Mouse (Mus musculus): ENCODE results near the gene Lbx2. TPM values are rescaled to one million over a fixed set of nuclear protein-coding genes. Genes with fewer than 3 reads are reported as not detected.

Lbx2 gene
- polyA plus RNA-seq (2012; rRNA removed): 0.40 and 0.42 TPM in 2 replicates

GRCm38 (mm10) chr6:83086121-83087035 is at the start of gene Lbx2:
Gene Lbx2, plus strand, starts transcription at chr6:83086367.
- H3K4me1 ChIP-seq (ENCODE audit: control insufficient read depth, insufficient read depth, low read length): no peaks in the 10 kb centered on the region
- TF ChIP-seq POLR2A (IDR thresholded peaks at IDR 0.05; ENCODE audit: extremely low read depth, insufficient read depth, low read length) (no peak), CTCF (IDR thresholded peaks at IDR 0.05; ENCODE audit: extremely low read depth, insufficient read depth, low read length) (no peak)
- H3K27ac ChIP-seq (ENCODE audit: insufficient read depth, low read length): no peak within 1 kb of the TSS
- H3K4me3 ChIP-seq (ENCODE audit: insufficient read depth, low read length): no peak within 1 kb of the TSS; the same call in 1 of the 2 replicates

- H3K4me1 ChIP-seq (ENCODE audit: control insufficient read depth, insufficient read depth, low read length): no peaks in the 10 kb centered on the region
- no peak overlapping the region for H3K4me3 ChIP-seq (ENCODE audit: insufficient read depth, low read length)
- H3K27ac ChIP-seq (ENCODE audit: insufficient read depth, low read length): no peak overlapping the region
- TF ChIP-seq POLR2A (IDR thresholded peaks at IDR 0.05; ENCODE audit: extremely low read depth, insufficient read depth, low read length) (no peak), CTCF (IDR thresholded peaks at IDR 0.05; ENCODE audit: extremely low read depth, insufficient read depth, low read length) (no peak)
Measured at GRCm38 (mm10) chr6:83037188-83037587, 49.0 kb upstream of the Lbx2 start.

GRCm38 (mm10) chr6:83038496-83039012 is 47.6 kb upstream of the Lbx2 start:
- Histone ChIP-seq H3K4me1 (ENCODE audit: control insufficient read depth, insufficient read depth, low read length) (no peaks in the 10 kb centered on the region), H3K4me3 (ENCODE audit: insufficient read depth, low read length) (peak overlapping the region; percentile 3; the same call in 1 of the 2 replicates), H3K27ac (ENCODE audit: insufficient read depth, low read length) (no peak overlapping the region)
- TF ChIP-seq POLR2A (IDR thresholded peaks at IDR 0.05; ENCODE audit: extremely low read depth, insufficient read depth, low read length) (no peak), CTCF (IDR thresholded peaks at IDR 0.05; ENCODE audit: extremely low read depth, insufficient read depth, low read length) (no peak)

GRCm38 (mm10) chr6:83040601-83041000 is 45.6 kb upstream of the Lbx2 start:
- no peak overlapping the region for H3K4me3 ChIP-seq (ENCODE audit: insufficient read depth, low read length)
- H3K4me1 ChIP-seq (ENCODE audit: control insufficient read depth, insufficient read depth, low read length): no peaks in the 10 kb centered on the region
- H3K27ac ChIP-seq (ENCODE audit: insufficient read depth, low read length): no peak overlapping the region
- TF ChIP-seq CTCF (IDR thresholded peaks at IDR 0.05; ENCODE audit: extremely low read depth, insufficient read depth, low read length) (no peak), POLR2A (IDR thresholded peaks at IDR 0.05; ENCODE audit: extremely low read depth, insufficient read depth, low read length) (no peak)

- Histone ChIP-seq H3K4me3 (ENCODE audit: insufficient read depth, low read length) (no peak overlapping the region), H3K4me1 (ENCODE audit: control insufficient read depth, insufficient read depth, low read length) (no peaks in the 10 kb centered on the region), H3K27ac (ENCODE audit: insufficient read depth, low read length) (no peak overlapping the region)
- TF ChIP-seq CTCF (IDR thresholded peaks at IDR 0.05; ENCODE audit: extremely low read depth, insufficient read depth, low read length): no peak
- no peak for TF ChIP-seq POLR2A (IDR thresholded peaks at IDR 0.05; ENCODE audit: extremely low read depth, insufficient read depth, low read length)
Measured at GRCm38 (mm10) chr6:83043561-83043960, 42.6 kb upstream of the Lbx2 start.

- Histone ChIP-seq H3K4me1 (ENCODE audit: control insufficient read depth, insufficient read depth, low read length) (no peaks in the 10 kb centered on the region), H3K27ac (ENCODE audit: insufficient read depth, low read length) (no peak overlapping the region), H3K4me3 (ENCODE audit: insufficient read depth, low read length) (no peak overlapping the region)
- TF ChIP-seq POLR2A (IDR thresholded peaks at IDR 0.05; ENCODE audit: extremely low read depth, insufficient read depth, low read length): no peak
- no peak for TF ChIP-seq CTCF (IDR thresholded peaks at IDR 0.05; ENCODE audit: extremely low read depth, insufficient read depth, low read length)
Measured at GRCm38 (mm10) chr6:83043993-83044392, 42.2 kb upstream of the Lbx2 start.

- Histone ChIP-seq H3K4me1 (ENCODE audit: control insufficient read depth, insufficient read depth, low read length) (no peaks in the 10 kb centered on the region), H3K4me3 (ENCODE audit: insufficient read depth, low read length) (no peak overlapping the region), H3K27ac (ENCODE audit: insufficient read depth, low read length) (no peak overlapping the region)
- no peak for TF ChIP-seq POLR2A (IDR thresholded peaks at IDR 0.05; ENCODE audit: extremely low read depth, insufficient read depth, low read length)
- TF ChIP-seq CTCF (IDR thresholded peaks at IDR 0.05; ENCODE audit: extremely low read depth, insufficient read depth, low read length): no peak
Measured at GRCm38 (mm10) chr6:83044742-83045141, 41.4 kb upstream of the Lbx2 start.

GRCm38 (mm10) chr6:83049367-83049766 is 36.8 kb upstream of the Lbx2 start:
- Histone ChIP-seq H3K27ac (ENCODE audit: insufficient read depth, low read length) (no peak overlapping the region), H3K4me1 (ENCODE audit: control insufficient read depth, insufficient read depth, low read length) (peaks cover 4% of the 10 kb centered on the region; the same call in 1 of the 2 replicates), H3K4me3 (ENCODE audit: insufficient read depth, low read length) (no peak overlapping the region)
- no peak for TF ChIP-seq CTCF (IDR thresholded peaks at IDR 0.05; ENCODE audit: extremely low read depth, insufficient read depth, low read length)
- TF ChIP-seq POLR2A (IDR thresholded peaks at IDR 0.05; ENCODE audit: extremely low read depth, insufficient read depth, low read length): no peak

- Histone ChIP-seq H3K4me1 (ENCODE audit: control insufficient read depth, insufficient read depth, low read length) (peaks cover 4% of the 10 kb centered on the region; the same call in 1 of the 2 replicates), H3K27ac (ENCODE audit: insufficient read depth, low read length) (no peak overlapping the region), H3K4me3 (ENCODE audit: insufficient read depth, low read length) (peak overlapping the region; percentile 60)
- TF ChIP-seq POLR2A (IDR thresholded peaks at IDR 0.05; ENCODE audit: extremely low read depth, insufficient read depth, low read length): no peak
- TF ChIP-seq CTCF (IDR thresholded peaks at IDR 0.05; ENCODE audit: extremely low read depth, insufficient read depth, low read length): no peak
Measured at GRCm38 (mm10) chr6:83053136-83053960, 32.8 kb upstream of the Lbx2 start.
